Mouse (Mus musculus): ENCODE results near the gene Sh3bp5.

DNA sequence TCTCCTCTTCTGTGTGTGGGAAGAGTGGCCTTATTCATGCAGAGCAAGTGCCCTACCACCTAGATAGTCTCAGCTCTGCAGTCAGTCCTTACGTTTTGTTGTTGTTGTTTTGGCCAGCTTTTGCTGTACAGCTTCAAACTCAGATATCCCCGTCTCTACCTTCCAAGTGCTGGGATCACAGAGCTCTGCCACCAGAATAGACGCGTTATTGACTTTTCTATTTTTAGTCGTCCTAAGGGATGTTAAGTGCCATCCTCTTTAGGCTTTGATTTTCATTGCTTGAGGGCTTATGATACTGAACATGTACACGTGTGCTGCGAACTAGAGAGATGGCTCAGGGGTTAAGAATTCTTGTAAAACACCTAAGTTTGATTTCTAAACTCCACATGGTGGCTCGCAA, 92.6 kb downstream of the Sh3bp5 start:
- TF ChIP-seq TAL1 (IDR thresholded peaks at IDR 0.05; ENCODE audit: low read length) (no peak), GATA1 (IDR thresholded peaks at IDR 0.05; ENCODE audit: low read length) (no peak)
